Mouse (Mus musculus): ENCODE data around the gene Mtmr2. TPM values are rescaled to one million over a fixed set of nuclear protein-coding genes. Genes with fewer than 3 reads are reported as not detected.

The Mtmr2 gene
- polyA plus RNA-seq, 1 experiment from 2014 or later: 52.9 TPM

- H3K4me1 ChIP-seq (ENCODE audit: control insufficient read depth, insufficient read depth, low read depth, low read length): peaks cover 19% of the 10 kb centered on the region
- ATAC-seq: no peak; the same call in 1 of the 2 replicates
- WGBS: under 1% methylated on average over 31 of the region's 31 CpGs
Observed at GRCm38 (mm10) chr9:13826391-13826805, 78.2 kb downstream of the Mtmr2 start.

GRCm38 (mm10) chr9:13826832-13827405 lies 78.7 kb downstream of the Mtmr2 start, which contains the start of gene Cep57:
Gene Cep57, minus strand, starts transcription at chr9:13827107.
- under 1% methylated on average over 44 of the region's 44 CpGs for WGBS

More at GRCm38 (mm10) chr9:13826391-13826805, 78.2 kb downstream of the Mtmr2 start:
- no peaks in the 10 kb centered on the region for H3K9me3 ChIP-seq (ENCODE audit: control insufficient read depth, low read length)
- peak overlapping the region; percentile 55 for H3K4me3 ChIP-seq (ENCODE audit: low read length)
- H3K9ac ChIP-seq (ENCODE audit: low read depth, low read length): peak overlapping the region; percentile 69
- peaks cover 2% of the 10 kb centered on the region for H3K36me3 ChIP-seq (ENCODE audit: control insufficient read depth, insufficient read depth, low read length)
- H3K4me2 ChIP-seq (ENCODE audit: low read length): peak overlapping the region; percentile 78
- H3K27ac ChIP-seq (ENCODE audit: low read depth, low read length): peak overlapping the region; percentile 97
- no peaks in the 10 kb centered on the region for H3K27me3 ChIP-seq (replicated peaks; ENCODE audit: control insufficient read depth, insufficient read depth, low read length)

GRCm38 (mm10) chr9:13827406-13828086 lies 79.3 kb downstream of the Mtmr2 start, which contains the start of gene Fam76b:
Gene Fam76b, plus strand, starts transcription at chr9:13827716.
- Histone ChIP-seq H3K4me1 (ENCODE audit: control insufficient read depth, insufficient read depth, low read depth, low read length) (peaks cover 19% of the 10 kb centered on the region), H3K27ac (ENCODE audit: low read depth, low read length) (peak within 1 kb of the TSS; percentile 98), H3K9ac (ENCODE audit: low read depth, low read length) (peak within 1 kb of the TSS; percentile 91), H3K4me2 (ENCODE audit: low read length) (peak within 1 kb of the TSS; percentile 78), H3K27me3 (replicated peaks; ENCODE audit: control insufficient read depth, insufficient read depth, low read length) (no peaks in the 10 kb centered on the region), H3K4me3 (ENCODE audit: low read length) (peak within 1 kb of the TSS; percentile 55), H3K36me3 (ENCODE audit: control insufficient read depth, insufficient read depth, low read length) (peaks cover 5% of the 10 kb centered on the region), H3K9me3 (ENCODE audit: control insufficient read depth, low read length) (no peaks in the 10 kb centered on the region)
- under 1% methylated on average over 62 of the region's 67 CpGs for WGBS
- peak; percentile 97 for ATAC-seq

More at GRCm38 (mm10) chr9:13826832-13827405, 78.7 kb downstream of the Mtmr2 start, which contains the start of gene Cep57:
- Histone ChIP-seq H3K4me1 (ENCODE audit: control insufficient read depth, insufficient read depth, low read depth, low read length) (peaks cover 19% of the 10 kb centered on the region), H3K36me3 (ENCODE audit: control insufficient read depth, insufficient read depth, low read length) (peaks cover 2% of the 10 kb centered on the region), H3K4me2 (ENCODE audit: low read length) (peak within 1 kb of the TSS; percentile 78), H3K4me3 (ENCODE audit: low read length) (peak within 1 kb of the TSS; percentile 55), H3K9me3 (ENCODE audit: control insufficient read depth, low read length) (no peaks in the 10 kb centered on the region), H3K27ac (ENCODE audit: low read depth, low read length) (peak within 1 kb of the TSS; percentile 98), H3K27me3 (replicated peaks; ENCODE audit: control insufficient read depth, insufficient read depth, low read length) (no peaks in the 10 kb centered on the region), H3K9ac (ENCODE audit: low read depth, low read length) (peak within 1 kb of the TSS; percentile 91)
- peak; percentile 94 for ATAC-seq

- peak; percentile 5 for ATAC-seq
- peak overlapping the region; percentile 73 for H3K4me2 ChIP-seq (ENCODE audit: low read length)
- WGBS: 2% methylated on average over 19 of the region's 23 CpGs
Observed at GRCm38 (mm10) chr9:13828087-13828441, 79.9 kb downstream of the Mtmr2 start.

GRCm38 (mm10) chr9:13835256-13835655 lies 87.0 kb downstream of the Mtmr2 start:
- ATAC-seq: no peak
- Histone ChIP-seq H3K27ac (ENCODE audit: low read depth, low read length) (no peak overlapping the region), H3K9me3 (ENCODE audit: control insufficient read depth, low read length) (no peaks in the 10 kb centered on the region), H3K9ac (ENCODE audit: low read depth, low read length) (no peak overlapping the region), H3K36me3 (ENCODE audit: control insufficient read depth, insufficient read depth, low read length) (peaks cover 34% of the 10 kb centered on the region), H3K4me1 (ENCODE audit: control insufficient read depth, insufficient read depth, low read depth, low read length) (no peaks in the 10 kb centered on the region), H3K27me3 (replicated peaks; ENCODE audit: control insufficient read depth, insufficient read depth, low read length) (no peaks in the 10 kb centered on the region), H3K4me3 (ENCODE audit: low read length) (no peak overlapping the region), H3K4me2 (ENCODE audit: low read length) (no peak overlapping the region)
- WGBS: 95% methylated on average over 3 of the region's 3 CpGs

More at GRCm38 (mm10) chr9:13828087-13828441, 79.9 kb downstream of the Mtmr2 start:
- Histone ChIP-seq H3K27me3 (replicated peaks; ENCODE audit: control insufficient read depth, insufficient read depth, low read length) (no peaks in the 10 kb centered on the region), H3K9ac (ENCODE audit: low read depth, low read length) (peak overlapping the region; percentile 91), H3K36me3 (ENCODE audit: control insufficient read depth, insufficient read depth, low read length) (peaks cover 6% of the 10 kb centered on the region), H3K4me3 (ENCODE audit: low read length) (peak overlapping the region; percentile 55), H3K4me1 (ENCODE audit: control insufficient read depth, insufficient read depth, low read depth, low read length) (peaks cover 19% of the 10 kb centered on the region), H3K27ac (ENCODE audit: low read depth, low read length) (peak overlapping the region; percentile 98), H3K9me3 (ENCODE audit: control insufficient read depth, low read length) (no peaks in the 10 kb centered on the region)

GRCm38 (mm10) chr9:13836726-13837125 lies 88.5 kb downstream of the Mtmr2 start:
- WGBS: 90% methylated on average over 2 of the region's 2 CpGs
- no peak for ATAC-seq
- Histone ChIP-seq H3K36me3 (ENCODE audit: control insufficient read depth, insufficient read depth, low read length) (peaks cover 38% of the 10 kb centered on the region), H3K9me3 (ENCODE audit: control insufficient read depth, low read length) (no peaks in the 10 kb centered on the region), H3K4me2 (ENCODE audit: low read length) (no peak overlapping the region), H3K27me3 (replicated peaks; ENCODE audit: control insufficient read depth, insufficient read depth, low read length) (no peaks in the 10 kb centered on the region), H3K27ac (ENCODE audit: low read depth, low read length) (no peak overlapping the region), H3K4me3 (ENCODE audit: low read length) (no peak overlapping the region), H3K9ac (ENCODE audit: low read depth, low read length) (no peak overlapping the region), H3K4me1 (ENCODE audit: control insufficient read depth, insufficient read depth, low read depth, low read length) (no peaks in the 10 kb centered on the region)

- Histone ChIP-seq H3K4me2 (ENCODE audit: low read length) (no peak overlapping the region), H3K9ac (ENCODE audit: low read depth, low read length) (no peak overlapping the region), H3K27me3 (replicated peaks; ENCODE audit: control insufficient read depth, insufficient read depth, low read length) (no peaks in the 10 kb centered on the region), H3K9me3 (ENCODE audit: control insufficient read depth, low read length) (no peaks in the 10 kb centered on the region), H3K4me3 (ENCODE audit: low read length) (no peak overlapping the region), H3K4me1 (ENCODE audit: control insufficient read depth, insufficient read depth, low read depth, low read length) (no peaks in the 10 kb centered on the region), H3K27ac (ENCODE audit: low read depth, low read length) (no peak overlapping the region), H3K36me3 (ENCODE audit: control insufficient read depth, insufficient read depth, low read length) (peaks cover 2% of the 10 kb centered on the region; the same call in 1 of the 2 replicates)
- WGBS: 93% methylated on average over 3 of the region's 3 CpGs
- ATAC-seq: no peak
Observed at GRCm38 (mm10) chr9:13847591-13847990, 99.4 kb downstream of the Mtmr2 start.

- Histone ChIP-seq H3K4me2 (ENCODE audit: low read length) (no peak overlapping the region), H3K9me3 (ENCODE audit: control insufficient read depth, low read length) (no peaks in the 10 kb centered on the region), H3K4me3 (ENCODE audit: low read length) (no peak overlapping the region), H3K27me3 (replicated peaks; ENCODE audit: control insufficient read depth, insufficient read depth, low read length) (no peaks in the 10 kb centered on the region), H3K9ac (ENCODE audit: low read depth, low read length) (no peak overlapping the region), H3K36me3 (ENCODE audit: control insufficient read depth, insufficient read depth, low read length) (peaks cover 2% of the 10 kb centered on the region; the same call in 1 of the 2 replicates), H3K27ac (ENCODE audit: low read depth, low read length) (no peak overlapping the region), H3K4me1 (ENCODE audit: control insufficient read depth, insufficient read depth, low read depth, low read length) (no peaks in the 10 kb centered on the region)
- ATAC-seq: peak; percentile 89
- WGBS: 84% methylated on average over 10 of the region's 10 CpGs
Observed at GRCm38 (mm10) chr9:13848481-13849480, 100.6 kb downstream of the Mtmr2 start.
